Mouse (Mus musculus) hindbrain, embryonic 14.5 days (tissue): Measurements from ENCODE around the gene Cd3d. TPM values are rescaled to one million over a fixed set of nuclear protein-coding genes. Genes with fewer than 3 reads are reported as not detected.
A peak's percentile ranks its signal among the peaks of the same experiment; 100 is the strongest.

ENCODE experiments used
- ATAC-seq: fragments of 200-750 bp; cut with Nextera tagmentation; 2 replicates; pipeline ENCODE4 v1.8.0; 2017; ENCODE audit warnings: moderate number of reproducible peaks, mild to moderate bottlenecking, moderate TSS enrichment, moderate library complexity; ENCODE audit not compliant: low FRiP score
- DNase-seq: peaks from one replicate; pipeline ENCODE4 v3.0.0-alpha.2; 2015; ENCODE audit warnings: low spot score
- H3K27ac ChIP-seq: fragments of 300-500 bp; sonication (generic); 2 replicates; pipeline ENCODE4 v1.5.1; 2014; ENCODE audit warnings: mild to moderate bottlenecking, moderate library complexity
- H3K27me3 ChIP-seq: fragments of 300-500 bp; sonication (generic); 2 replicates; pipeline ENCODE4 v1.6.1; 2014; ENCODE audit warnings: mild to moderate bottlenecking, low read length, mixed read lengths; ENCODE audit not compliant: control insufficient read depth, insufficient read depth
- H3K36me3 ChIP-seq: fragments of 300-500 bp; sonication (generic); replicated peaks from 2 replicates; pipeline ENCODE4 v1.6.1; 2014; ENCODE audit not compliant: control insufficient read depth, insufficient read depth
- H3K4me1 ChIP-seq: fragments of 300-500 bp; sonication (generic); replicated peaks from 2 replicates; pipeline ENCODE4 v1.6.1; 2014; ENCODE audit warnings: antibody characterized with exemption, low read length, mixed read lengths; ENCODE audit not compliant: control insufficient read depth, insufficient read depth
- H3K4me2 ChIP-seq: fragments of 300-500 bp; sonication (generic); replicated peaks from 2 replicates; pipeline ENCODE4 v1.6.1; 2014; ENCODE audit warnings: mild to moderate bottlenecking, moderate library complexity
- H3K4me3 ChIP-seq: fragments of 300-500 bp; sonication (generic); replicated peaks from 2 replicates; pipeline ENCODE4 v1.5.1; 2014; ENCODE audit warnings: mild to moderate bottlenecking, low read length
- H3K9ac ChIP-seq: fragments of 300-500 bp; sonication (generic); 2 replicates; pipeline ENCODE4 v1.6.1; 2014
- H3K9me3 ChIP-seq: fragments of 300-500 bp; sonication (generic); 2 replicates; pipeline ENCODE4 v1.6.1; 2016; ENCODE audit warnings: low read length; ENCODE audit not compliant: control insufficient read depth
- WGBS: fragments of 180-500 bp; shearing (Covaris S2); extraction: QIAGEN DNeasy Blood & Tissue Kit; methylation state at CpG from one replicate; pipeline ENCODE4 v1.1.7; 2014; 5-methylcytosine and 5-hydroxymethylcytosine counted together
- polyA plus RNA-seq: library from polyadenylated mRNA; unstranded; fragments of >200 nt; fragmentation: Nextera tagmentation; extraction: Ambion mirVana; gene quantifications from 2 replicates; pipeline ENCODE4 v1.2.1, GENCODE M21; 2014

Gene Cd3d
- polyA plus RNA-seq, 1 experiment from 2014 or later = not detected

- Histone ChIP-seq H3K4me1 (no peaks in the 10 kb centered on the region), H3K4me3 (no peak overlapping the region), H3K36me3 (no peaks in the 10 kb centered on the region), H3K9ac (no peak overlapping the region), H3K4me2 (no peak overlapping the region), H3K27ac (no peak overlapping the region), H3K9me3 (no peaks in the 10 kb centered on the region), H3K27me3 (peaks cover 2% of the 10 kb centered on the region; the same call in 1 of the 2 replicates)
- ATAC-seq = no peak
- peak; percentile 86 for DNase-seq
- WGBS = 17% methylated on average over 3 of the region's 3 CpGs
These were observed 41.2 kb downstream of the Cd3d start for GRCm38 (mm10) chr9:45022800-45023199.

DNA sequence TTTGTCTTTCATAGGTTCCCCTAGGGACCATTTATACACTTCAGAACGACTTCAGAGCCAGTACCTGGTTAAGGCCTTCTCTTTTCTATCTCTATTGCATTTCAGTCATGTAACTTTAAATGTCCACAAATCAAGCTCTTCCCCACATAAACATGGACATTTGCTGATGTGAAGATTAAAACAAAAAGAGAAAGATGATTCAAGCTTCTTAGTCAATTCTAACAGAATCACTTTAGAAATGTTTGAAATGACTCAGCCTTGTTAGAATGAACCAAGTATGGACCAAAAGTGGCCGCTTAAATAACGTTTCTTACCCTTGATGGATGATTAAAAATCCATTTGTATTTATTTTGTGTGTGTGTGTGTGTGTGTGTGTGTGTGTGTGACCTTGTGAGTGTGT, 42.1 kb downstream of the Cd3d start:
- DNase-seq = no peak
- 67% methylated on average over 3 of the region's 3 CpGs for WGBS
- Histone ChIP-seq H3K9ac (no peak overlapping the region), H3K4me3 (no peak overlapping the region), H3K4me1 (no peaks in the 10 kb centered on the region), H3K9me3 (no peaks in the 10 kb centered on the region), H3K4me2 (no peak overlapping the region), H3K27ac (no peak overlapping the region), H3K36me3 (no peaks in the 10 kb centered on the region), H3K27me3 (peaks cover 4% of the 10 kb centered on the region; the same call in 1 of the 2 replicates)
- ATAC-seq = no peak

DNA sequence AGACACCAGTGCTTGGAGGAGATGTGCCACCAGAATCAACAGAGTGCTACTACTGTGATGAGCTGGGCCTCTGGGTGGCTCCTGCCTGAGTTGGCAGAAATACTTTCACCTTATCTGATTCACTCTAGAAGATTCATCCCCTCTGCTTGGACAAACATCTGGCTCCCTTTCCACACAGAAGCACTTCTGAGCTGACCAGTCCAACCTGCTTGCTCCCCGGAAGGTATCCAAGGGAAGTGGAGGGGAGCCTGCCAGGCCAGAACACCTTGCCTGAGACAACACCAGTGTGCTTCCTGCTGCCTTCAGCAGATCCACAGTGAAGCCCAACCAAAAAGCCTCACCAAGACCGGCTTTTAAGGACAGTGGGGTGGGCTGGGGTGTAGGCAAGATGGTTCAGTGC, 42.6 kb downstream of the Cd3d start:
- Histone ChIP-seq H3K9me3 (no peaks in the 10 kb centered on the region), H3K4me1 (no peaks in the 10 kb centered on the region), H3K4me3 (no peak overlapping the region), H3K36me3 (no peaks in the 10 kb centered on the region), H3K9ac (no peak overlapping the region), H3K4me2 (no peak overlapping the region), H3K27me3 (peaks cover 4% of the 10 kb centered on the region; the same call in 1 of the 2 replicates), H3K27ac (no peak overlapping the region)
- ATAC-seq = no peak
- WGBS = 79% methylated on average over 2 of the region's 2 CpGs
- no peak for DNase-seq

- WGBS = 81% methylated on average over 8 of the region's 8 CpGs
- H3K4me2 ChIP-seq = no peak overlapping the region
- H3K27ac ChIP-seq = no peak overlapping the region
- no peak overlapping the region for H3K4me3 ChIP-seq
- DNase-seq (no peak), ATAC-seq (no peak)
- no peaks in the 10 kb centered on the region for H3K4me1 ChIP-seq
- no peaks in the 10 kb centered on the region for H3K9me3 ChIP-seq
- no peaks in the 10 kb centered on the region for H3K36me3 ChIP-seq
- H3K9ac ChIP-seq = no peak overlapping the region
- peaks cover 4% of the 10 kb centered on the region; the same call in 1 of the 2 replicates for H3K27me3 ChIP-seq
These were observed 45.8 kb downstream of the Cd3d start for GRCm38 (mm10) chr9:45027376-45027775.

- H3K27ac ChIP-seq = no peak overlapping the region
- DNase-seq (no peak), ATAC-seq (no peak)
- WGBS = 73% methylated on average over 6 of the region's 6 CpGs
- peaks cover 4% of the 10 kb centered on the region; the same call in 1 of the 2 replicates for H3K27me3 ChIP-seq
- no peak overlapping the region for H3K9ac ChIP-seq
- no peaks in the 10 kb centered on the region for H3K4me1 ChIP-seq
- H3K36me3 ChIP-seq = no peaks in the 10 kb centered on the region
- H3K4me3 ChIP-seq = no peak overlapping the region
- H3K4me2 ChIP-seq = no peak overlapping the region
- H3K9me3 ChIP-seq = no peaks in the 10 kb centered on the region
These were observed 48.8 kb downstream of the Cd3d start for GRCm38 (mm10) chr9:45030341-45030740.

- no peaks in the 10 kb centered on the region for H3K36me3 ChIP-seq
- ATAC-seq (no peak), DNase-seq (no peak)
- peaks cover 4% of the 10 kb centered on the region; the same call in 1 of the 2 replicates for H3K27me3 ChIP-seq
- H3K4me2 ChIP-seq = no peak overlapping the region
- no peak overlapping the region for H3K9ac ChIP-seq
- H3K4me1 ChIP-seq = no peaks in the 10 kb centered on the region
- no peak overlapping the region for H3K27ac ChIP-seq
- 79% methylated on average over 2 of the region's 2 CpGs for WGBS
- no peaks in the 10 kb centered on the region for H3K9me3 ChIP-seq
- no peak overlapping the region for H3K4me3 ChIP-seq
These were observed 50.7 kb downstream of the Cd3d start for GRCm38 (mm10) chr9:45032261-45032660.

- Histone ChIP-seq H3K4me3 (no peak overlapping the region), H3K27ac (no peak overlapping the region), H3K9ac (no peak overlapping the region), H3K4me1 (no peaks in the 10 kb centered on the region), H3K36me3 (no peaks in the 10 kb centered on the region), H3K27me3 (peaks cover 15% of the 10 kb centered on the region), H3K4me2 (no peak overlapping the region), H3K9me3 (no peaks in the 10 kb centered on the region)
- no peak for ATAC-seq
- DNase-seq = no peak
- 82% methylated on average over 3 of the region's 3 CpGs for WGBS
These were observed 52.9 kb downstream of the Cd3d start for GRCm38 (mm10) chr9:45034526-45034925.

Other genes starting within 250 kb of the Cd3d start
- gene Phldb1, start 246.6 kb upstream of the Cd3d start, polyA plus RNA-seq = 41.9 and 46.4 TPM in 2 replicates
- 148 and 169 TPM in 2 replicates for gene Arcn1, start 213.9 kb upstream of the Cd3d start, polyA plus RNA-seq
- 141 and 158 TPM in 2 replicates for gene Ift46, start 213.9 kb upstream of the Cd3d start, polyA plus RNA-seq
- 14.2 and 14.3 TPM in 2 replicates for gene Tmem25, start 182.5 kb upstream of the Cd3d start, polyA plus RNA-seq
- not detected in 2 replicates for gene Ttc36, start 178.7 kb upstream of the Cd3d start, polyA plus RNA-seq
- 17.1 and 19.3 TPM in 2 replicates for gene Kmt2a, start 100.5 kb upstream of the Cd3d start, polyA plus RNA-seq
- 774 and 980 TPM in 2 replicates for gene Atp5l, start 61.0 kb upstream of the Cd3d start, polyA plus RNA-seq
- gene Ube4a, start 16.2 kb upstream of the Cd3d start, polyA plus RNA-seq = 46.0 and 50.2 TPM in 2 replicates
- gene Cd3g, start 1.4 kb upstream of the Cd3d start, polyA plus RNA-seq = not detected in 2 replicates
- 0.20 and 0.22 TPM in 2 replicates for gene Cd3e, start 27.8 kb downstream of the Cd3d start, polyA plus RNA-seq
- gene Mpzl2, start 58.0 kb downstream of the Cd3d start, polyA plus RNA-seq = 0.44 and 0.90 TPM in 2 replicates
- gene Mpzl3, start 73.4 kb downstream of the Cd3d start, polyA plus RNA-seq = 1.1 and 1.7 TPM in 2 replicates
- gene Jaml, start 97.4 kb downstream of the Cd3d start, polyA plus RNA-seq = 0.25 TPM in 1 of 2 replicates, not detected in the other
- gene Scn2b, start 136.0 kb downstream of the Cd3d start, polyA plus RNA-seq = 6.9 and 8.1 TPM in 2 replicates
- gene Scn4b, start 156.6 kb downstream of the Cd3d start, polyA plus RNA-seq = 0.07 and 0.17 TPM in 2 replicates
- not detected in 2 replicates for gene BC049352, start 200.2 kb downstream of the Cd3d start, polyA plus RNA-seq
- gene Tmprss4, start 222.3 kb downstream of the Cd3d start, polyA plus RNA-seq = not detected in 2 replicates